Mouse (Mus musculus): Measurements from ENCODE around the gene Msl3.

DNA sequence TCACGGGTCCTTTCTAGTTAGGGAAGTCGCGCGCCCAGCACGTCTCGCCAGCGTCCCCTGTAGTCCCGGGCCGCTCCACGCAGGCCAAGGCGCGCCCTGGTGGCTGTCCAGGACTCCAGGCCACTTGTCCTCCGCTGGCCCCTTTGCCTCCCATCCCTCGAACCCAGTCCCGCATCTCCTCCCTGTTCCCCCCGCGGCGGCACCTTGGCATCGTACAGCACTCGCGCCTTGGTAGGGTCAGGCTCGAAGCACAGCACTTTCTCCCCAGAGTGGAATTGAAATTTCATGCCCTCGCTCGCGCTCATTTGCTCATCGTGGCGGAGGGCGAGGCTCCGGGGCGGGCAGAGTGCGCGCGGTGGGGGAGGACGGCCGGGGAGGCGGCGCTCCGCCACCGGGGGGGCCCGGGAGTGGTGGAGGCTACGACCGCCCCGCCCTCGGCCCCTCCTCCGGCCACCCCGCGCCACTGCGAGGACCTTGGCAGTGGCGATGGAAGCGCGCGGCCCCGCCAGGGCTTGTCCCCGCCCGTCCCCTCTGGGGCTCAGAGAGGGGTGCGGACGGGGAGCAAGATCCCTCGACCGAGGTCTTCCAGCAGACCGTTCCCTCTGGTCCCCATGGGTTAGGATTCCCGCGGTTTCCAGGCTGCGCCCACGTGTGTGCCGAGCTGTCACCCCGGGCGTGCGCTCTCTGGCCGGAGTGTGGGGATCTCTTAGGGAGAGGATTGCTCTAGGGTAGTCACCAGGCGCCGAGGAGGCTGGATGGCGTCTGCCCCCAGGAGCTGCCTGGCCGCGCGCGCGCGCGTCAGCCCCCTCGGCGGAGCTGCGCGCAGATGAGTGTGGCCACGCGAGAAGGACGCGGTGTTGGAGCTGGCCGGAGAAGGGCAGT, at the start of gene Msl3:
- TF ChIP-seq HCFC1 (IDR thresholded peaks at IDR 0.05; ENCODE audit: low read depth, low read length) (0 out of 2 replicates have a peak, but pooled peaks have one; percentile 78), CTCF (conservative IDR thresholded peaks at IDR 0.05 in 1 of 2, IDR thresholded peaks at IDR 0.05 in 1 of 2; ENCODE audit: low read depth in 2 of 2, low read length in 2 of 2) (peak in 1 of 2 experiments; percentile 62; a peak in 2 of 4 replicates)
